Mouse (Mus musculus) lung, postnatal 4 days (tissue): Measurements from ENCODE around the gene Iba57.

ENCODE experiments used
- DNase-seq, 2 experiments: peaks; one replicate each; pipeline ENCODE4 v3.0.0; 2021

Iba57 gene

GRCm38 (mm10) chr11:59132065-59132464 is 31.5 kb downstream of the Iba57 start:
- no peak for DNase-seq

GRCm38 (mm10) chr11:59131348-59131919 is 32.1 kb downstream of the Iba57 start:
- no peak for DNase-seq

- DNase-seq, result no peak
Observed at GRCm38 (mm10) chr11:59130782-59131181, 32.8 kb downstream of the Iba57 start.

GRCm38 (mm10) chr11:59105945-59106344 is 57.6 kb downstream of the Iba57 start:
- DNase-seq, result no peak
